Mouse (Mus musculus): Measurements from ENCODE around the gene Limd1. TPM values are rescaled to one million over a fixed set of nuclear protein-coding genes. Genes with fewer than 3 reads are reported as not detected.

Limd1 gene
- total RNA-seq, 2 experiments from 2014 or later: 29.4 to 31.2 TPM

- intact Hi-C loops (cut with DNase I; ENCODE audit: low total_unique reads): no loop called here
- DNase-seq: no peak
Measured at GRCm38 (mm10) chr9:123536613-123537012, 58.1 kb downstream of the Limd1 start.

- intact Hi-C loops (cut with DNase I; ENCODE audit: low total_unique reads): no loop called here
- DNase-seq: no peak
Measured at GRCm38 (mm10) chr9:123538189-123538588, 59.7 kb downstream of the Limd1 start.

- intact Hi-C loops (cut with DNase I; ENCODE audit: low total_unique reads): no loop called here
- no peak for DNase-seq
Measured at GRCm38 (mm10) chr9:123539093-123539492, 60.6 kb downstream of the Limd1 start.

- DNase-seq: no peak
- intact Hi-C loops (cut with DNase I; ENCODE audit: low total_unique reads): no loop called here
Measured at GRCm38 (mm10) chr9:123539823-123540222, 61.3 kb downstream of the Limd1 start.

DNA sequence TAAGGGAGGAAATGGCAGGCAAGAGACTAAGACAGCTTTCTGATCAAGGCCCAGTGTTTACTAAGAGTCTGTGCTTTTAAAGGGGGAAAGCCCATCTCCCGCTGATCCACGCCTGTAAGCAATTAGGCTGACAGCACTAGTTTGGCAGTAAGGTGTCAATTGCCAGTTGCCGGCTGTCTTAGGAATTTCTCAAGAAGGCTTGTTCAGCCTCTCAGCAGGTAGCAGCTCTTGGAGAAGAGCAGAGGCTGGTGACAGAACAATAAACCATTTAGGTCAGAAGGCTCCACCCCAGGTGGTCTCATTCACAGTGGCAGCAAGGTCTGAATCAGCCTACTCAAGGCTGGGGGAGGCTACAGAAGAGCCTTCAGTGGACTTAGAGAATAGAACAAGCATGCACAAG lies 76.1 kb downstream of the Limd1 start:
- no peak for DNase-seq
- intact Hi-C loops (cut with DNase I; ENCODE audit: low total_unique reads): no loop called here

Other genes starting within 250 kb of the Limd1 start
- gene Tmem158, start 217.9 kb upstream of the Limd1 start, total RNA-seq (2021): 1 to 10 TPM; 3.1 to 5.2 TPM
- 10 to 100 TPM; 43.6 to 53.1 TPM for gene Lars2, start 111.8 kb upstream of the Limd1 start, total RNA-seq (2021)
- gene Sacm1l, start 51.1 kb downstream of the Limd1 start, total RNA-seq (2021): 10 to 100 TPM; 19.2 to 23.7 TPM
- not detected for gene Slc6a20b, start 153.9 kb downstream of the Limd1 start, total RNA-seq (2021)
- under 1 TPM in 1 of 2 experiments, not detected in 1; 0.11 TPM for gene Ccr9, start 199.7 kb downstream of the Limd1 start, total RNA-seq (2021)
- gene Slc6a20a, start 200.2 kb downstream of the Limd1 start, total RNA-seq (2021): not detected
- gene Lztfl1, start 239.0 kb downstream of the Limd1 start, total RNA-seq (2021): 10 to 100 TPM; 16.2 to 20.2 TPM

Data from gastrocnemius, postnatal 14 days (tissue).